Mouse (Mus musculus): ENCODE results near the gene Nek7. TPM values are rescaled to one million over a fixed set of nuclear protein-coding genes. Genes with fewer than 3 reads are reported as not detected.

Nek7 gene
- polyA plus RNA-seq, 1 experiment, result 36.2 TPM

- no peak for DNase-seq (ENCODE audit: low spot score)
These were observed 11.6 kb downstream of the Nek7 start for GRCm38 (mm10) chr1:138608336-138608735.

- no peak for DNase-seq (ENCODE audit: low spot score)
These were observed 12.1 kb downstream of the Nek7 start for GRCm38 (mm10) chr1:138607862-138608261.

GRCm38 (mm10) chr1:138606771-138607170 is 13.2 kb downstream of the Nek7 start:
- DNase-seq (ENCODE audit: low spot score), result no peak

GRCm38 (mm10) chr1:138604736-138605135 is 15.2 kb downstream of the Nek7 start:
- no peak for DNase-seq (ENCODE audit: low spot score)

- no peak for DNase-seq (ENCODE audit: low spot score)
These were observed 16.0 kb downstream of the Nek7 start for GRCm38 (mm10) chr1:138603974-138604373.

- no peak for DNase-seq (ENCODE audit: low spot score)
These were observed 21.9 kb downstream of the Nek7 start for GRCm38 (mm10) chr1:138598087-138598486.

GRCm38 (mm10) chr1:138596127-138596706 is 23.7 kb downstream of the Nek7 start:
- no peak for DNase-seq (ENCODE audit: low spot score)

GRCm38 (mm10) chr1:138594910-138595309 is 25.0 kb downstream of the Nek7 start:
- DNase-seq (ENCODE audit: low spot score), result no peak

GRCm38 (mm10) chr1:138593922-138594321 is 26.0 kb downstream of the Nek7 start:
- DNase-seq (ENCODE audit: low spot score), result no peak

GRCm38 (mm10) chr1:138592466-138592865 is 27.5 kb downstream of the Nek7 start:
- no peak for DNase-seq (ENCODE audit: low spot score)

GRCm38 (mm10) chr1:138590451-138591022 is 29.4 kb downstream of the Nek7 start:
- DNase-seq (ENCODE audit: low spot score), result no peak

GRCm38 (mm10) chr1:138589126-138589525 is 30.8 kb downstream of the Nek7 start:
- DNase-seq (ENCODE audit: low spot score), result no peak

- DNase-seq (ENCODE audit: low spot score), result no peak
These were observed 32.1 kb downstream of the Nek7 start for GRCm38 (mm10) chr1:138587812-138588211.

GRCm38 (mm10) chr1:138586891-138587290 is 33.0 kb downstream of the Nek7 start:
- no peak for DNase-seq (ENCODE audit: low spot score)

GRCm38 (mm10) chr1:138584423-138585013 is 35.4 kb downstream of the Nek7 start:
- no peak for DNase-seq (ENCODE audit: low spot score)

- no peak for DNase-seq (ENCODE audit: low spot score)
These were observed 37.7 kb downstream of the Nek7 start for GRCm38 (mm10) chr1:138582225-138582624.

GRCm38 (mm10) chr1:138579822-138580492 is 40.0 kb downstream of the Nek7 start:
- no peak for DNase-seq (ENCODE audit: low spot score)

GRCm38 (mm10) chr1:138579207-138579606 is 40.7 kb downstream of the Nek7 start:
- DNase-seq (ENCODE audit: low spot score), result no peak

- DNase-seq (ENCODE audit: low spot score), result no peak
These were observed 43.1 kb downstream of the Nek7 start for GRCm38 (mm10) chr1:138576803-138577202.

- DNase-seq (ENCODE audit: low spot score), result no peak
These were observed 43.8 kb downstream of the Nek7 start for GRCm38 (mm10) chr1:138576066-138576697.

GRCm38 (mm10) chr1:138575629-138576028 is 44.3 kb downstream of the Nek7 start:
- no peak for DNase-seq (ENCODE audit: low spot score)

GRCm38 (mm10) chr1:138571565-138572361 is 48.2 kb downstream of the Nek7 start:
- no peak for DNase-seq (ENCODE audit: low spot score)

All from urinary bladder, adult 2 months (tissue).